Comparison of ENCODE assay signal across 22 mouse cellular contexts in genomic region chr1:178664271-178664969, GRCm38 (mm10).
A peak's percentile ranks its signal among the peaks of the same experiment; 100 is the strongest.
DNase-seq lines count a peak whose midpoint lies in the region; ATAC-seq and TF ChIP-seq lines count a peak whose summit lies in the region.
"Had no signal": no experiment of that assay in that cellular context is flagged by ENCODE, and none has a peak within 500 bp of the region (broad histone marks: within the 10 kb centered on the region; RNA-seq: fewer than 3 reads in every experiment).

No protein-coding gene starts in this region.

- intact Hi-C loops in heart, postnatal 25 days (cut with DNase I) = no loop called here

- ATAC-seq in lung, embryonic 16.5 days (ENCODE audit: low read depth) = no peak
- no peak for ATAC-seq in lung, postnatal 0 days
- ATAC-seq in embryonic facial prominence, embryonic 15.5 days (ENCODE audit: insufficient number of reproducible peaks, low FRiP score, low TSS enrichment, low read depth) = no peak

- 65% methylated on average over 5 of the region's 5 CpGs for WGBS in heart, embryonic 10.5 days
- WGBS in lung, embryonic 16.5 days = 70% methylated on average over 5 of the region's 5 CpGs
- 82% methylated on average over 5 of the region's 5 CpGs for WGBS in lung, postnatal 0 days
- WGBS in embryonic facial prominence, embryonic 15.5 days = 70% methylated on average over 5 of the region's 5 CpGs
- 54% methylated on average over 5 of the region's 5 CpGs for WGBS in thymus, adult 2 months

- TF ChIP-seq POLR2A in thymus, adult 2 months (IDR thresholded peaks at IDR 0.05; ENCODE audit: control insufficient read depth, extremely low read depth, insufficient read depth, low read length, poor library complexity) = no peak

- H3K27me3 ChIP-seq in heart, embryonic 10.5 days (ENCODE audit: insufficient read depth, poor library complexity, severe bottlenecking) = no peaks in the 10 kb centered on the region
- H3K27me3 ChIP-seq in lung, embryonic 16.5 days (ENCODE audit: control insufficient read depth, insufficient read depth, low read depth, low read length) = no peaks in the 10 kb centered on the region
- no peaks in the 10 kb centered on the region for H3K27me3 ChIP-seq in lung, postnatal 0 days (replicated peaks; ENCODE audit: insufficient read depth, low read length)
- no peaks in the 10 kb centered on the region for H3K27me3 ChIP-seq in embryonic facial prominence, embryonic 15.5 days
- no peaks in the 10 kb centered on the region for H3K27me3 ChIP-seq in thymus, adult 2 months (ENCODE audit: control insufficient read depth, insufficient read depth, low read length)
- H3K27me3 ChIP-seq: neural tube, embryonic 15.5 days had no signal

- no peak overlapping the region for H3K4me2 ChIP-seq in lung, embryonic 16.5 days (ENCODE audit: low read depth, low read length)
- no peak overlapping the region for H3K4me2 ChIP-seq in lung, postnatal 0 days (replicated peaks; ENCODE audit: low read depth, low read length)
- H3K4me2 ChIP-seq in embryonic facial prominence, embryonic 15.5 days (replicated peaks) = no peak overlapping the region
- H3K4me2 ChIP-seq: limb, embryonic 13.5 days; neural tube, embryonic 15.5 days had no signal

- no peak for TF ChIP-seq EP300 in lung, postnatal 0 days (IDR thresholded peaks at IDR 0.05)

- H3K4me3 ChIP-seq in heart, embryonic 10.5 days = no peak overlapping the region
- no peak overlapping the region for H3K4me3 ChIP-seq in lung, embryonic 16.5 days (ENCODE audit: low read length)
- H3K4me3 ChIP-seq in lung, postnatal 0 days (ENCODE audit: low read depth, low read length) = no peak overlapping the region
- no peak overlapping the region for H3K4me3 ChIP-seq in embryonic facial prominence, embryonic 15.5 days (replicated peaks)
- no peak overlapping the region for H3K4me3 ChIP-seq in thymus, adult 2 months (ENCODE audit: control insufficient read depth, insufficient read depth, low read length)
- H3K4me3 ChIP-seq: forebrain, embryonic 10.5 days; layer of hippocampus, adult 2 months; limb, embryonic 13.5 days; myocyte; neural tube, embryonic 15.5 days had no signal

- no peak for TF ChIP-seq CTCF in lung, postnatal 0 days (IDR thresholded peaks at IDR 0.05)
- no peak for TF ChIP-seq CTCF in thymus, adult 2 months (IDR thresholded peaks at IDR 0.05; ENCODE audit: borderline replicate concordance, control insufficient read depth, extremely low read depth, insufficient read depth, low read length, poor library complexity)

- DNase-seq in heart, embryonic 10.5 days (ENCODE audit: low spot score) = no peak
- DNase-seq in heart, postnatal 25 days (ENCODE audit: low spot score) = no peak
- no peak for DNase-seq in lung, postnatal 0 days (ENCODE audit: low spot score)
- DNase-seq in thymus, adult 2 months = no peak
- no peak for DNase-seq in adrenal gland, adult 2 months
- DNase-seq in heart, adult 18-20 months = no peak
- DNase-seq: adrenal gland, adult 8-10 months; cerebellum, postnatal 14 days; gastrocnemius, postnatal 10 days; heart, postnatal 4 days; lung, postnatal 4 days; midbrain, embryonic 14.5 days; thymus, postnatal 4 days had no signal

- H3K9ac ChIP-seq in lung, embryonic 16.5 days (ENCODE audit: low read length) = no peak overlapping the region
- no peak overlapping the region for H3K9ac ChIP-seq in lung, postnatal 0 days (replicated peaks; ENCODE audit: low read depth)
- no peak overlapping the region for H3K9ac ChIP-seq in embryonic facial prominence, embryonic 15.5 days
- H3K9ac ChIP-seq: limb, embryonic 13.5 days; liver, embryonic 14.5 days; neural tube, embryonic 15.5 days had no signal

- no peaks in the 10 kb centered on the region for H3K9me3 ChIP-seq in heart, embryonic 10.5 days
- no peaks in the 10 kb centered on the region for H3K9me3 ChIP-seq in lung, embryonic 16.5 days (ENCODE audit: control insufficient read depth, low read length)
- H3K9me3 ChIP-seq in lung, postnatal 0 days (ENCODE audit: low read length) = no peaks in the 10 kb centered on the region
- H3K9me3 ChIP-seq in embryonic facial prominence, embryonic 15.5 days (replicated peaks) = no peaks in the 10 kb centered on the region
- H3K9me3 ChIP-seq: forebrain, embryonic 10.5 days; limb, embryonic 13.5 days; neural tube, embryonic 15.5 days had no signal

- H3K4me1 ChIP-seq in heart, embryonic 10.5 days = peaks cover 75% of the 10 kb centered on the region
- peaks cover 19% of the 10 kb centered on the region for H3K4me1 ChIP-seq in lung, embryonic 16.5 days (replicated peaks; ENCODE audit: control insufficient read depth, insufficient read depth, low read length)
- no peaks in the 10 kb centered on the region for H3K4me1 ChIP-seq in lung, postnatal 0 days (ENCODE audit: insufficient read depth, low read depth, low read length)
- H3K4me1 ChIP-seq in embryonic facial prominence, embryonic 15.5 days = peaks cover 23% of the 10 kb centered on the region
- no peaks in the 10 kb centered on the region for H3K4me1 ChIP-seq in thymus, adult 2 months (replicated peaks; ENCODE audit: control insufficient read depth, insufficient read depth, low read length)

- peak overlapping the region; percentile 67 for H3K27ac ChIP-seq in heart, embryonic 10.5 days
- peak overlapping the region; percentile 54 for H3K27ac ChIP-seq in lung, embryonic 16.5 days (ENCODE audit: low read length)
- H3K27ac ChIP-seq in lung, postnatal 0 days (ENCODE audit: low read length) = no peak overlapping the region
- peak overlapping the region; percentile 58 for H3K27ac ChIP-seq in embryonic facial prominence, embryonic 15.5 days (replicated peaks)
- H3K27ac ChIP-seq in thymus, adult 2 months (ENCODE audit: control insufficient read depth, insufficient read depth, low read length) = no peak overlapping the region
- H3K27ac ChIP-seq: forebrain, embryonic 10.5 days; kidney, postnatal 0 days; layer of hippocampus, adult 2 months; liver, embryonic 14.5 days; neural tube, embryonic 15.5 days had no signal

- H3K36me3 ChIP-seq in heart, embryonic 10.5 days = no peaks in the 10 kb centered on the region
- no peaks in the 10 kb centered on the region for H3K36me3 ChIP-seq in lung, embryonic 16.5 days (ENCODE audit: control insufficient read depth, insufficient read depth, low read length)
- H3K36me3 ChIP-seq in lung, postnatal 0 days (ENCODE audit: insufficient read depth, low read length) = no peaks in the 10 kb centered on the region
- H3K36me3 ChIP-seq in embryonic facial prominence, embryonic 15.5 days = no peaks in the 10 kb centered on the region
- H3K36me3 ChIP-seq in thymus, adult 2 months (ENCODE audit: control insufficient read depth, insufficient read depth, low read length) = no peaks in the 10 kb centered on the region
- H3K36me3 ChIP-seq: forebrain, embryonic 10.5 days; limb, embryonic 13.5 days; neural tube, embryonic 15.5 days had no signal

Comparison
In these comparisons a context has a peak if more than half of its experiments do, and no peak if none do; other contexts are left out.
1. H3K27ac ChIP-seq: peak in heart, embryonic 10.5 days (single experiment), lung, embryonic 16.5 days (single experiment) and embryonic facial prominence, embryonic 15.5 days (single experiment); none in lung, postnatal 0 days (single experiment) and thymus, adult 2 months (single experiment).